Mouse (Mus musculus): ENCODE results near the gene Pgm1.

Pgm1 gene

GRCm38 (mm10) chr4:100011563-100011962 is 82.3 kb downstream of the Pgm1 start:
- DNase-seq (ENCODE audit: low read depth, low spot score): no peak

- no peak for DNase-seq (ENCODE audit: low read depth, low spot score)
These were observed 83.3 kb downstream of the Pgm1 start for GRCm38 (mm10) chr4:100012361-100013035.

GRCm38 (mm10) chr4:100027773-100028172 is 98.6 kb downstream of the Pgm1 start:
- DNase-seq (ENCODE audit: low read depth, low spot score): no peak

- DNase-seq (ENCODE audit: low read depth, low spot score): no peak
These were observed 99.4 kb downstream of the Pgm1 start for GRCm38 (mm10) chr4:100028641-100029040.

DNA sequence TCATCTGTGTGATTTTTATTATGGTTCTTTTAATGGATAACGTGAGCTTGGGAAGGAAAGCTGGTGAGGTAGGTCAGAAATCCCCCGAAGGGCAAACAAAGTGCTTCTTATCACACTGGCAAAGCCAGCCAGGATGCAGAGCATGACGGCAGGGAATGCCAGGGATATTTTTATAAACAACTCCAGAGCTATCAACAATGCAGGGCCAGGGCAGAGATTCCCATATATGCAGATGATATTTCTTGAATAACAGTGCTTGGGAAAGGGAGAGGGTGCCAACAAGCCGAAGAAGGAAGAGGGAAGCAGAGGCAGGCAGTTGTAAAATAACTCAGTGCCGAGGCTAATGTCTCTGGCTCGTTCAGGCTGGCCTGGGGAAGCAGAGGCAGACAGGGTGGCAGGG is 102.1 kb downstream of the Pgm1 start:
- no peak for DNase-seq (ENCODE audit: low read depth, low spot score)

DNA sequence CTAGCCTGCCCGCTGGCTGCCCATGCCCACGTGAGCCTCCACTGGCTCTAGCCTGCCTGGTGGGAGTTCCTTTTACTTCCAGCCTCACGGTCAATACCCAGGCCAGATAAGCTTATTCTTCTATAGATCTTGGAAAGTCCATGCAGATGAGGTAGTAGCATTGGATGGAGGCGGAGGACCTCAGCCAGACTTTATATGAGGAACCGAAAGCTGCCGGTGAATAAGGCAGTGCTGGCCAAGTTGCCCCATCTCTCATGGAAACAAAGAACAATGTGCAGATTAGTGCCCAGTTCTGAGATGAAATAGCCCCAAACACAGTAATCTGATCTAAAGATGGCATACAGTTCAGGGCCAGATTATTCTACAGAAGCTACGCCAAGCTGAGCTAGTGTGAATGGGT is 103.4 kb downstream of the Pgm1 start:
- no peak for DNase-seq (ENCODE audit: low read depth, low spot score)

GRCm38 (mm10) chr4:100033944-100034343 is 104.7 kb downstream of the Pgm1 start:
- DNase-seq (ENCODE audit: low read depth, low spot score): no peak

DNA sequence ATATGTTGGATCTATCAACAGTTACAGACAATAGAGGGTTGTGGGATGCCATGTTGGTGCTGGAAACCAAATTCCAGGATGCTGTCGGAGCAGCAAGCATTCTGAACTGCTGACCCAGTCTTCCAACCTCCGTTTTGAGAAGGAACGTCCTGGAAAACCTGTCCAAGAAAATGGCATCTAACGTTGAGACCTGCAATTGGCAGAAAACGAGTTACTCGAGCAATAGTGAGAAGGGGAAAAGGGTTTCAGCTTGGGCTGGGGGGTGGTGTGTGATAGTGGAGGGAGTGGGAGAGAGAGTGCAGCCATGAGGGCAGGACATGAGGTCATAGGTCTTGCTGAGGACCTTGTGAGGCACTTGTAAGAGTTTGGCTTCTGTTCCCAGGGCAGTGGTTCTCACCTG is 105.8 kb downstream of the Pgm1 start:
- no peak for DNase-seq (ENCODE audit: low read depth, low spot score)

DNA sequence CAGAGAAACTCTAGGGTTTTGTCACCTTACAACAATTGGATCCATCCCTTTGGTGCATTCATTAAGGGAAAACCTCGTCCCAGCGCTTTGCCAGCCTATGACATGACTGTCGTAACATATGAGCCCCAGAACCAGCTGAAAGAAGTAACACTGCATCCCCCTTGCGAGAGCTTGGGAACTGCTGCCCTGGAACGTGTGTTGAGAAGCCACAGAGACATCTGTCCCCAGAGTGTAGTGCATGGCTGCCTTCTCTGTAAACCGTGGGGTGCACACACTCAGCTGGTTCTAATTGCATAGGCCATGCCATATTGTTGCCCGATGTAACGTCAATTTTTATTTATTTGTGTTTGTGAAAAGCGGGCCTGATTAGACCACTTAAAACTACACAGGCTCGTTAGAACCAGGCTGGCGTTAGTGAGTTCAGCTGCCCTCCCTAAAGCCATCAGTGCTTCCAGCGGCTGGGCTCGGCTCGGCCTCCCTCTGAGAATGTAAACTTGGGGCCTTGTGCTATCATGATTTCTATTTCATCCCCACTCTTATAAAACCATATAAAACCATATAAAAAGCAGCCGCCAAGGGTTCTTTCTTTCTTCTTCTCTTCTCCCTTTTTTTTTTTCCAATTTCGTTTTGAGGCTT is 106.8 kb downstream of the Pgm1 start:
- DNase-seq (ENCODE audit: low read depth, low spot score): no peak

Measured in c-Kit-negative CD71-positive TER-119-positive erythroid progenitor cells, embryonic 14.5 days (primary cell).